Mouse (Mus musculus) erythroblast, embryonic 14.5 days (primary cell): ENCODE data around the gene Abca14.

Experiments
- GATA1 ChIP-seq: IDR thresholded peaks from 2 replicates; pipeline ENCODE4 v1.6.1; 2012; ENCODE audit warnings: low read length, inconsistent platforms, mixed read lengths
- TAL1 ChIP-seq: IDR thresholded peaks from 3 replicates; pipeline ENCODE4 v1.6.1; 2012; ENCODE audit warnings: low read length, inconsistent platforms, mixed read lengths

DNA sequence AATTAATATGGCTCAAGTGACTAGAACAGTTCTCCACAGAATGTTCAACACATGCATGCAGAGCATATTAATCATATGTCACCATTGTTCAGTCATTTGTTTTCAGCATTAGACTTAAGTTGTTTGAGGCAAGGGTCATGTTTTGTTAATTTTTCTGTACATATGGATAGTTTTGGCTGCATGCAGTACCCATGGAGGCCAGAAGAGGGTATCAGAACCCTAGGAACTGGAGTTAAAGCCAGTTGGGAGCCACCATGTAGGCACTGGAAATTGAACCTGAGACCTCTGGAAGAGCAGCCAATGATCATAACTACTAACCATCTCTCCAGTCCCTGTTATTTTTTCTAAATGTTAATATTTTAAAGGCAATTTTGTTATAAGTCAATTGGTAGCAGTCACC lies 37.3 kb downstream of the Abca14 start:
- TF ChIP-seq TAL1 (no peak), GATA1 (no peak)
